In the genomic region with DNA sequence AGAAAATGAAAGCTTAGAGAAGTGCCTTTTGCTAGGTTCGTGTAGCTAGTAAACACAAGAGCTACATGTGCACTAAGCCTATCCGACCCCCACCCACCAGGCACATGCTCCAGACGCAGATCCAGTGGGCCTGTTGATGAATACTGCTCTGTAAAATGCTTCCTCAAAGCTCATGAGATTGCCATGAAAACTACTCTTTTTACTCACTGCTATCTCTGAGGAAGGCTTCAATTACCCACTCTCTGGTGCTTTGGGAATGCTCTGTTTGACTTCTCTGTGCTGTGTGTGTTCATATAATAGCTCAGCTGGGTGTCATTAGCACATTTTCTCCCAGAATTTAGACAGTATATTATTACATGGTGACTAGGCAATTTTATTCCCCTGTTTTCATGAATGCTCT, we compare ENCODE assay signal across 31 mouse cellular contexts.
DNase-seq lines count a peak whose midpoint lies in the region; ATAC-seq lines count a peak whose summit lies in the region.
"Had no signal": no experiment of that assay in that cellular context is flagged by ENCODE, and none has a peak within 500 bp of the region (broad histone marks: within the 10 kb centered on the region; RNA-seq: fewer than 3 reads in every experiment).

No protein-coding gene starts in this region.

- no peak overlapping the region for H3K4me2 ChIP-seq in forebrain, embryonic 15.5 days (replicated peaks)
- no peak overlapping the region for H3K4me2 ChIP-seq in neural tube, embryonic 12.5 days (replicated peaks)
- no peak overlapping the region for H3K4me2 ChIP-seq in limb, embryonic 13.5 days (replicated peaks)
- H3K4me2 ChIP-seq in kidney, embryonic 14.5 days (replicated peaks; ENCODE audit: low read depth, low read length), result no peak overlapping the region
- H3K4me2 ChIP-seq: embryonic facial prominence, embryonic 15.5 days; heart, embryonic 15.5 days; limb, embryonic 15.5 days; liver, embryonic 13.5 days; midbrain, embryonic 12.5 days had no signal

- 0 out of 2 replicates have a peak overlapping the region, but pooled peaks have one; percentile 15 for H3K27ac ChIP-seq in forebrain, embryonic 15.5 days (replicated peaks)
- no peak overlapping the region for H3K27ac ChIP-seq in forebrain, embryonic 10.5 days
- H3K27ac ChIP-seq in neural tube, embryonic 12.5 days, result no peak overlapping the region
- H3K27ac ChIP-seq in limb, embryonic 13.5 days, result no peak overlapping the region
- H3K27ac ChIP-seq in kidney, embryonic 14.5 days (ENCODE audit: low read depth, low read length), result no peak overlapping the region
- H3K27ac ChIP-seq: embryonic facial prominence, embryonic 15.5 days; heart, embryonic 10.5 days; heart, embryonic 15.5 days; kidney, postnatal 0 days; limb, embryonic 15.5 days; liver, embryonic 13.5 days; midbrain, embryonic 12.5 days; stomach, postnatal 0 days had no signal

- DNase-seq in forebrain, embryonic 10.5 days (ENCODE audit: extremely low spot score, low spot score), result no peak
- DNase-seq in neural tube, embryonic 10.5 days (ENCODE audit: extremely low spot score, low spot score), result no peak
- no peak for DNase-seq in adrenal gland, adult 18-20 months (ENCODE audit: low spot score in 2 of 2)
- DNase-seq: adrenal gland, postnatal 25 days; cerebellum, adult 9-10 months; cerebellum, postnatal 36 days; gastrocnemius, postnatal 25 days; heart, adult 11 months; kidney, adult 11 months; layer of hippocampus, adult 9-11 months; liver, embryonic 13.5 days; lung, adult 18-20 months; lung, postnatal 4 days; right cerebral cortex, postnatal 4 days; thymus, adult 18-20 months; thymus, postnatal 25 days had no signal

- 45% methylated on average over 3 of the region's 3 CpGs for WGBS in forebrain, embryonic 15.5 days
- 70% methylated on average over 3 of the region's 3 CpGs for whole genome bisulfite sequencing in forebrain, embryonic 10.5 days
- 54% methylated on average over 3 of the region's 3 CpGs for WGBS in neural tube, embryonic 12.5 days
- WGBS in limb, embryonic 13.5 days, result 34% methylated on average over 3 of the region's 3 CpGs
- whole genome bisulfite sequencing in kidney, embryonic 14.5 days, result 89% methylated on average over 3 of the region's 3 CpGs

- H3K27me3 ChIP-seq in forebrain, embryonic 15.5 days, result no peaks in the 10 kb centered on the region
- H3K27me3 ChIP-seq in forebrain, embryonic 10.5 days (ENCODE audit: poor library complexity, severe bottlenecking), result no peaks in the 10 kb centered on the region
- no peaks in the 10 kb centered on the region for H3K27me3 ChIP-seq in neural tube, embryonic 12.5 days (replicated peaks)
- H3K27me3 ChIP-seq in limb, embryonic 13.5 days, result peaks cover 6% of the 10 kb centered on the region; the same call in 1 of the 2 replicates
- no peaks in the 10 kb centered on the region for H3K27me3 ChIP-seq in kidney, embryonic 14.5 days (ENCODE audit: control insufficient read depth, insufficient read depth, low read length)
- H3K27me3 ChIP-seq: embryonic facial prominence, embryonic 15.5 days; heart, embryonic 15.5 days; limb, embryonic 15.5 days; liver, embryonic 13.5 days; megakaryocyte, embryonic 14.5 days; midbrain, embryonic 12.5 days had no signal

- no peaks in the 10 kb centered on the region for H3K4me1 ChIP-seq in forebrain, embryonic 15.5 days
- peaks cover 8% of the 10 kb centered on the region; the same call in 1 of the 2 replicates for H3K4me1 ChIP-seq in forebrain, embryonic 10.5 days
- 0 out of 2 replicates have a peak, but pooled peaks cover 5% of the 10 kb centered on the region for H3K4me1 ChIP-seq in neural tube, embryonic 12.5 days
- H3K4me1 ChIP-seq in limb, embryonic 13.5 days, result peaks cover 7% of the 10 kb centered on the region; the same call in 1 of the 2 replicates
- no peaks in the 10 kb centered on the region for H3K4me1 ChIP-seq in kidney, embryonic 14.5 days (ENCODE audit: control insufficient read depth, insufficient read depth, low read length)
- H3K4me1 ChIP-seq: embryonic facial prominence, embryonic 15.5 days; heart, embryonic 15.5 days; limb, embryonic 15.5 days; liver, embryonic 13.5 days; megakaryocyte, embryonic 14.5 days; midbrain, embryonic 12.5 days had no signal

- peak; percentile 78 for ATAC-seq in forebrain, embryonic 15.5 days (replicated peaks)
- ATAC-seq in neural tube, embryonic 12.5 days (ENCODE audit: low FRiP score, low read depth), result peak; percentile 70
- peak; percentile 76 for ATAC-seq in limb, embryonic 13.5 days (ENCODE audit: low FRiP score, low read depth)
- ATAC-seq in kidney, embryonic 14.5 days (ENCODE audit: low FRiP score, low TSS enrichment), result no peak
- ATAC-seq: CD4-positive, CD25-positive, alpha-beta regulatory T cell, adult 4 months; inflammation-experienced regulatory T-cells, adult 6 months; lung, postnatal 0 days had no signal

- no peak overlapping the region for H3K9ac ChIP-seq in forebrain, embryonic 15.5 days (replicated peaks)
- no peak overlapping the region for H3K9ac ChIP-seq in neural tube, embryonic 12.5 days
- no peak overlapping the region for H3K9ac ChIP-seq in limb, embryonic 13.5 days
- H3K9ac ChIP-seq in kidney, embryonic 14.5 days (ENCODE audit: low read depth, low read length), result no peak overlapping the region
- H3K9ac ChIP-seq: embryonic facial prominence, embryonic 15.5 days; heart, embryonic 15.5 days; limb, embryonic 15.5 days; liver, embryonic 13.5 days; midbrain, embryonic 12.5 days had no signal

- no peak overlapping the region for H3K4me3 ChIP-seq in forebrain, embryonic 15.5 days
- H3K4me3 ChIP-seq in forebrain, embryonic 10.5 days, result no peak overlapping the region
- H3K4me3 ChIP-seq in neural tube, embryonic 12.5 days, result no peak overlapping the region
- no peak overlapping the region for H3K4me3 ChIP-seq in limb, embryonic 13.5 days
- no peak overlapping the region for H3K4me3 ChIP-seq in kidney, embryonic 14.5 days (ENCODE audit: low read length)
- H3K4me3 ChIP-seq: embryonic facial prominence, embryonic 15.5 days; heart, embryonic 10.5 days; heart, embryonic 15.5 days; limb, embryonic 15.5 days; liver, embryonic 13.5 days; megakaryocyte, embryonic 14.5 days; midbrain, embryonic 12.5 days had no signal

- no peaks in the 10 kb centered on the region for H3K36me3 ChIP-seq in forebrain, embryonic 15.5 days
- H3K36me3 ChIP-seq in forebrain, embryonic 10.5 days (replicated peaks), result no peaks in the 10 kb centered on the region
- no peaks in the 10 kb centered on the region for H3K36me3 ChIP-seq in neural tube, embryonic 12.5 days
- H3K36me3 ChIP-seq in limb, embryonic 13.5 days, result no peaks in the 10 kb centered on the region
- H3K36me3 ChIP-seq in kidney, embryonic 14.5 days (ENCODE audit: control insufficient read depth, insufficient read depth, low read length), result no peaks in the 10 kb centered on the region
- H3K36me3 ChIP-seq: embryonic facial prominence, embryonic 15.5 days; heart, embryonic 10.5 days; heart, embryonic 15.5 days; limb, embryonic 15.5 days; liver, embryonic 13.5 days; midbrain, embryonic 12.5 days had no signal

- no peaks in the 10 kb centered on the region for H3K9me3 ChIP-seq in forebrain, embryonic 15.5 days
- no peaks in the 10 kb centered on the region for H3K9me3 ChIP-seq in forebrain, embryonic 10.5 days
- H3K9me3 ChIP-seq in neural tube, embryonic 12.5 days, result no peaks in the 10 kb centered on the region
- no peaks in the 10 kb centered on the region for H3K9me3 ChIP-seq in limb, embryonic 13.5 days
- no peaks in the 10 kb centered on the region for H3K9me3 ChIP-seq in kidney, embryonic 14.5 days (ENCODE audit: control insufficient read depth, low read length)
- H3K9me3 ChIP-seq: embryonic facial prominence, embryonic 15.5 days; heart, embryonic 10.5 days; heart, embryonic 15.5 days; limb, embryonic 15.5 days; liver, embryonic 13.5 days; midbrain, embryonic 12.5 days had no signal
